Mouse (Mus musculus) urinary bladder, postnatal 10 days (tissue): ENCODE results near the gene Tuba1c.

ENCODE experiments used
- DNase-seq: peaks from one replicate; pipeline ENCODE4 v3.0.0; 2022; ENCODE audit warnings: low spot score

Tuba1c gene

GRCm38 (mm10) chr15:98996840-98997239, 32.9 kb upstream of the Tuba1c start:
- no peak for DNase-seq

GRCm38 (mm10) chr15:98997938-98998774, 31.5 kb upstream of the Tuba1c start:
- no peak for DNase-seq

GRCm38 (mm10) chr15:98998775-98999157, 30.9 kb upstream of the Tuba1c start:
- DNase-seq: no peak

- no peak for DNase-seq
Observed at GRCm38 (mm10) chr15:99000535-99001283, 29.0 kb upstream of the Tuba1c start.

- DNase-seq: no peak
Observed at GRCm38 (mm10) chr15:99001451-99001931, 28.2 kb upstream of the Tuba1c start.

- no peak for DNase-seq
Observed at GRCm38 (mm10) chr15:99003600-99003999, 26.1 kb upstream of the Tuba1c start.

GRCm38 (mm10) chr15:99008801-99009241, 20.9 kb upstream of the Tuba1c start:
- no peak for DNase-seq

- DNase-seq: no peak
Observed at GRCm38 (mm10) chr15:99010896-99011295, 18.8 kb upstream of the Tuba1c start.

- DNase-seq: no peak
Observed at GRCm38 (mm10) chr15:99011946-99012345, 17.7 kb upstream of the Tuba1c start.

GRCm38 (mm10) chr15:99014496-99015030, 15.1 kb upstream of the Tuba1c start:
- no peak for DNase-seq

GRCm38 (mm10) chr15:99017355-99017761, 12.3 kb upstream of the Tuba1c start:
- DNase-seq: no peak

- no peak for DNase-seq
Observed at GRCm38 (mm10) chr15:99017986-99018385, 11.7 kb upstream of the Tuba1c start.

- no peak for DNase-seq
Observed at GRCm38 (mm10) chr15:99018630-99019029, 11.1 kb upstream of the Tuba1c start.

GRCm38 (mm10) chr15:99019436-99019835, 10.3 kb upstream of the Tuba1c start:
- DNase-seq: no peak

- DNase-seq: no peak
Observed at GRCm38 (mm10) chr15:99020171-99020570, 9.5 kb upstream of the Tuba1c start.

GRCm38 (mm10) chr15:99021255-99021654, 8.4 kb upstream of the Tuba1c start:
- no peak for DNase-seq

- DNase-seq: peak; percentile 51
Observed at GRCm38 (mm10) chr15:99024668-99025314, 4.9 kb upstream of the Tuba1c start.

GRCm38 (mm10) chr15:99025414-99025813, 4.3 kb upstream of the Tuba1c start:
- no peak for DNase-seq

- DNase-seq: no peak
Observed at GRCm38 (mm10) chr15:99026259-99026658, 3.4 kb upstream of the Tuba1c start.

- no peak for DNase-seq
Observed at GRCm38 (mm10) chr15:99027116-99027515, 2.6 kb upstream of the Tuba1c start.

GRCm38 (mm10) chr15:99028874-99029458, 725 bp upstream of the Tuba1c start:
- no peak for DNase-seq
